Comparison of ENCODE assay signal across 9 mouse cellular contexts in genomic region chr10:42636360-42637182, GRCm38 (mm10). TPM values are rescaled to one million over a fixed set of nuclear protein-coding genes. Genes with fewer than 3 reads are reported as not detected.
DNase-seq lines count a peak whose midpoint lies in the region; ATAC-seq and TF ChIP-seq lines count a peak whose summit lies in the region.
"Had no signal": no experiment of that assay in that cellular context is flagged by ENCODE, and none has a peak within 500 bp of the region (broad histone marks: within the 10 kb centered on the region; RNA-seq: fewer than 3 reads in every experiment).

No protein-coding gene starts in this region.

- H3K4me2 ChIP-seq in forebrain, embryonic 15.5 days (replicated peaks), result peak overlapping the region; percentile 75
- peak overlapping the region; percentile 27 for H3K4me2 ChIP-seq in limb, embryonic 15.5 days
- H3K4me2 ChIP-seq in neural tube, embryonic 11.5 days (ENCODE audit: low read depth), result peak overlapping the region; percentile 14; the same call in 1 of the 2 replicates

- WGBS in forebrain, embryonic 15.5 days, result 8% methylated on average over 27 of the region's 27 CpGs
- 4% methylated on average over 27 of the region's 27 CpGs for WGBS in limb, embryonic 15.5 days
- WGBS in neural tube, embryonic 11.5 days, result 2% methylated on average over 27 of the region's 27 CpGs

- peak overlapping the region; percentile 5 for H3K4me3 ChIP-seq in testis, adult 2 months (ENCODE audit: control insufficient read depth, low read depth, low read length)
- H3K4me3 ChIP-seq in forebrain, embryonic 15.5 days, result peak overlapping the region; percentile 40
- H3K4me3 ChIP-seq in limb, embryonic 15.5 days, result peak overlapping the region; percentile 18
- no peak overlapping the region for H3K4me3 ChIP-seq in neural tube, embryonic 11.5 days (ENCODE audit: low read depth, low read length)

- peaks cover 10% of the 10 kb centered on the region for H3K27me3 ChIP-seq in testis, adult 2 months (ENCODE audit: control insufficient read depth, insufficient read depth, low read length)
- peaks cover 3% of the 10 kb centered on the region; the same call in 1 of the 2 replicates for H3K27me3 ChIP-seq in forebrain, embryonic 15.5 days
- H3K27me3 ChIP-seq in limb, embryonic 15.5 days, result peaks cover 70% of the 10 kb centered on the region
- H3K27me3 ChIP-seq in neural tube, embryonic 11.5 days (ENCODE audit: control insufficient read depth, insufficient read depth, low read length), result peaks cover 66% of the 10 kb centered on the region

- H3K9ac ChIP-seq in forebrain, embryonic 15.5 days (replicated peaks), result peak overlapping the region; percentile 25; the same call in 1 of the 2 replicates
- no peak overlapping the region for H3K9ac ChIP-seq in limb, embryonic 15.5 days
- no peak overlapping the region for H3K9ac ChIP-seq in neural tube, embryonic 11.5 days (ENCODE audit: low read length)

- no peak overlapping the region for H3K27ac ChIP-seq in testis, adult 2 months (ENCODE audit: control insufficient read depth, insufficient read depth, low read depth, low read length)
- peak overlapping the region; percentile 14; the same call in 1 of the 2 replicates for H3K27ac ChIP-seq in forebrain, embryonic 15.5 days (replicated peaks)
- no peak overlapping the region for H3K27ac ChIP-seq in limb, embryonic 15.5 days
- H3K27ac ChIP-seq in neural tube, embryonic 11.5 days (ENCODE audit: low read depth, low read length), result no peak overlapping the region

- intact Hi-C loops in gastrocnemius, postnatal 14 days (cut with DNase I; ENCODE audit: low total_unique reads), result loop anchor here (5.0 kb wide), 1 partner anchor 309 kb away; no protein-coding TSS in a partner anchor

- TF ChIP-seq POLR2A in testis, adult 2 months (IDR thresholded peaks at IDR 0.05; ENCODE audit: control insufficient read depth, low read depth, low read length), result no peak

- H3K4me1 ChIP-seq in testis, adult 2 months (ENCODE audit: control insufficient read depth, insufficient read depth, low read length), result peaks cover 16% of the 10 kb centered on the region
- peaks cover 56% of the 10 kb centered on the region for H3K4me1 ChIP-seq in forebrain, embryonic 15.5 days
- peaks cover 42% of the 10 kb centered on the region for H3K4me1 ChIP-seq in limb, embryonic 15.5 days
- peaks cover 8% of the 10 kb centered on the region; the same call in 1 of the 2 replicates for H3K4me1 ChIP-seq in neural tube, embryonic 11.5 days (ENCODE audit: control insufficient read depth, insufficient read depth, low read length)

- no peaks in the 10 kb centered on the region for H3K9me3 ChIP-seq in forebrain, embryonic 15.5 days
- no peaks in the 10 kb centered on the region for H3K9me3 ChIP-seq in limb, embryonic 15.5 days
- H3K9me3 ChIP-seq in neural tube, embryonic 11.5 days (ENCODE audit: control insufficient read depth, low read length), result no peaks in the 10 kb centered on the region

- no peak for ATAC-seq in forebrain, embryonic 15.5 days (replicated peaks)
- no peak for ATAC-seq in limb, embryonic 15.5 days (ENCODE audit: insufficient number of reproducible peaks, low FRiP score, low TSS enrichment, low read depth)
- ATAC-seq in neural tube, embryonic 11.5 days (ENCODE audit: insufficient read depth, low FRiP score, low TSS enrichment), result 0 out of 2 replicates have a peak, but pooled peaks have one; percentile 3

- no peak for TF ChIP-seq CTCF in testis, adult 2 months (IDR thresholded peaks at IDR 0.05; ENCODE audit: control insufficient read depth, insufficient read depth, insufficient replicate concordance, low read depth, low read length)

- H3K36me3 ChIP-seq in testis, adult 2 months (ENCODE audit: control insufficient read depth, insufficient read depth, low read length), result no peaks in the 10 kb centered on the region
- H3K36me3 ChIP-seq in forebrain, embryonic 15.5 days, result no peaks in the 10 kb centered on the region
- H3K36me3 ChIP-seq in limb, embryonic 15.5 days, result no peaks in the 10 kb centered on the region
- no peaks in the 10 kb centered on the region for H3K36me3 ChIP-seq in neural tube, embryonic 11.5 days (ENCODE audit: control insufficient read depth, insufficient read depth, low read length)

- no peak for DNase-seq in testis, postnatal 10 days (ENCODE audit: low spot score)
- DNase-seq in neural tube, embryonic 11.5 days (ENCODE audit: low spot score), result peak; percentile 49
- no peak for DNase-seq in gastrocnemius, postnatal 14 days
- DNase-seq in layer of hippocampus, postnatal 36 days, result no peak
- DNase-seq in kidney, adult 18-20 months, result no peak

RNA-seq across cellular contexts. Expression of gene Ostm1, which starts 52.9 kb away (rescaled TPM):
- 3.3 and 4.1 TPM in 2 replicates for polyA plus RNA-seq in testis, adult 2 months (2012; rRNA removed)
- 50.8 and 51.5 TPM in 2 replicates for polyA plus RNA-seq in forebrain, embryonic 15.5 days (2015; fragmentation: Nextera tagmentation; extraction: Ambion mirVana)
- 13.0 and 13.5 TPM in 2 replicates for polyA plus RNA-seq in limb, embryonic 15.5 days (2015; fragmentation: Nextera tagmentation; extraction: Ambion mirVana)
- 16.8 and 19.5 TPM in 2 replicates for polyA plus RNA-seq in neural tube, embryonic 11.5 days (2014; fragmentation: Nextera tagmentation; extraction: Ambion mirVana)
- 10 to 100 TPM; 12.2 to 12.9 TPM for total RNA-seq in gastrocnemius, postnatal 14 days (2021)
- 10 to 100 TPM; 55.7 to 57.0 TPM for total RNA-seq in layer of hippocampus, postnatal 36 days (2021)

RNA-seq across cellular contexts. Expression of gene Nr2e1, which starts 53.1 kb away (rescaled TPM):
- 0.18 and 0.51 TPM in 2 replicates for polyA plus RNA-seq in testis, adult 2 months (2012; rRNA removed)
- 35.4 and 40.5 TPM in 2 replicates for polyA plus RNA-seq in forebrain, embryonic 15.5 days (2015; fragmentation: Nextera tagmentation; extraction: Ambion mirVana)
- not detected in 2 replicates for polyA plus RNA-seq in limb, embryonic 15.5 days (2015; fragmentation: Nextera tagmentation; extraction: Ambion mirVana)
- polyA plus RNA-seq in neural tube, embryonic 11.5 days (2014; fragmentation: Nextera tagmentation; extraction: Ambion mirVana), result not detected in 2 replicates
- not detected for total RNA-seq in gastrocnemius, postnatal 14 days (2021)
- 10 to 100 TPM; 14.1 TPM for total RNA-seq in layer of hippocampus, postnatal 36 days (2021)
- total RNA-seq: heart, postnatal 36 days had no signal

Comparison
In these comparisons a context has a peak if more than half of its experiments do, and no peak if none do; other contexts are left out.
1. H3K4me2 ChIP-seq: peak in every context shown above with its lines; median percentile 75 in forebrain, embryonic 15.5 days; 27 in limb, embryonic 15.5 days; 14 in neural tube, embryonic 11.5 days.
2. RNA of gene Nr2e1, which starts 53.1 kb away (polyA plus RNA-seq): 35.4 to 40.5 TPM in forebrain, embryonic 15.5 days; 0.18 to 0.51 TPM in testis, adult 2 months, not detected in neural tube, embryonic 11.5 days and not detected in limb, embryonic 15.5 days; every median in the first group is over 10 times any median in the second.